Mouse (Mus musculus): ENCODE data around the gene Slc4a1ap.
"Not testable (repeated sequence)": the region's sequence is repeated elsewhere in the genome, so short reads cannot be mapped to it uniquely, and the experiment has no call there.

Gene Slc4a1ap

GRCm38 (mm10) chr5:31567951-31568657 lies 41.3 kb downstream of the Slc4a1ap start:
- peak; percentile 34 for DNase-seq (ENCODE audit: low read depth)

GRCm38 (mm10) chr5:31571023-31571608 lies 44.3 kb downstream of the Slc4a1ap start:
- no peak for DNase-seq (ENCODE audit: low read depth)

GRCm38 (mm10) chr5:31573722-31574121 lies 46.9 kb downstream of the Slc4a1ap start:
- no peak for DNase-seq (ENCODE audit: low read depth)

- DNase-seq (ENCODE audit: low read depth): peak; percentile 96
Measured at GRCm38 (mm10) chr5:31576539-31576975, 49.8 kb downstream of the Slc4a1ap start.

- no peak for DNase-seq (ENCODE audit: low read depth)
Measured at GRCm38 (mm10) chr5:31581263-31581662, 54.5 kb downstream of the Slc4a1ap start.

GRCm38 (mm10) chr5:31581932-31582331 lies 55.1 kb downstream of the Slc4a1ap start:
- DNase-seq (ENCODE audit: low read depth): no peak

- DNase-seq (ENCODE audit: low read depth): no peak
Measured at GRCm38 (mm10) chr5:31583261-31583660, 56.5 kb downstream of the Slc4a1ap start.

GRCm38 (mm10) chr5:31585526-31585925 lies 58.7 kb downstream of the Slc4a1ap start:
- DNase-seq (ENCODE audit: low read depth): no peak

GRCm38 (mm10) chr5:31588016-31588415 lies 61.2 kb downstream of the Slc4a1ap start:
- DNase-seq (ENCODE audit: low read depth): no peak

GRCm38 (mm10) chr5:31588672-31589071 lies 61.9 kb downstream of the Slc4a1ap start:
- not testable (repeated sequence) for DNase-seq (ENCODE audit: low read depth)

GRCm38 (mm10) chr5:31589711-31590319 lies 63.0 kb downstream of the Slc4a1ap start:
- no peak for DNase-seq (ENCODE audit: low read depth)

- no peak for DNase-seq (ENCODE audit: low read depth)
Measured at GRCm38 (mm10) chr5:31591122-31591521, 64.3 kb downstream of the Slc4a1ap start.

GRCm38 (mm10) chr5:31595868-31596267 lies 69.1 kb downstream of the Slc4a1ap start:
- DNase-seq (ENCODE audit: low read depth): no peak

- DNase-seq (ENCODE audit: low read depth): no peak
Measured at GRCm38 (mm10) chr5:31596481-31597429, 70.0 kb downstream of the Slc4a1ap start, which contains the start of gene Mrpl33. Mrpl33 (plus strand) TSS chr5:31596935.

- no peak for DNase-seq (ENCODE audit: low read depth)
Measured at GRCm38 (mm10) chr5:31597430-31597944, 70.7 kb downstream of the Slc4a1ap start.

- DNase-seq (ENCODE audit: low read depth): peak; percentile 48
Measured at GRCm38 (mm10) chr5:31598121-31598520, 71.3 kb downstream of the Slc4a1ap start.

GRCm38 (mm10) chr5:31598579-31598978 lies 71.8 kb downstream of the Slc4a1ap start:
- peak; percentile 66 for DNase-seq (ENCODE audit: low read depth)

- DNase-seq (ENCODE audit: low read depth): no peak
Measured at GRCm38 (mm10) chr5:31599161-31599560, 72.4 kb downstream of the Slc4a1ap start.

GRCm38 (mm10) chr5:31601162-31601722 lies 74.4 kb downstream of the Slc4a1ap start:
- DNase-seq (ENCODE audit: low read depth): no peak

GRCm38 (mm10) chr5:31602377-31602776 lies 75.6 kb downstream of the Slc4a1ap start:
- peak; percentile 92 for DNase-seq (ENCODE audit: low read depth)

GRCm38 (mm10) chr5:31603766-31604165 lies 77.0 kb downstream of the Slc4a1ap start:
- DNase-seq (ENCODE audit: low read depth): no peak

All from NIH3T3 (cell line).